In the genomic region with DNA sequence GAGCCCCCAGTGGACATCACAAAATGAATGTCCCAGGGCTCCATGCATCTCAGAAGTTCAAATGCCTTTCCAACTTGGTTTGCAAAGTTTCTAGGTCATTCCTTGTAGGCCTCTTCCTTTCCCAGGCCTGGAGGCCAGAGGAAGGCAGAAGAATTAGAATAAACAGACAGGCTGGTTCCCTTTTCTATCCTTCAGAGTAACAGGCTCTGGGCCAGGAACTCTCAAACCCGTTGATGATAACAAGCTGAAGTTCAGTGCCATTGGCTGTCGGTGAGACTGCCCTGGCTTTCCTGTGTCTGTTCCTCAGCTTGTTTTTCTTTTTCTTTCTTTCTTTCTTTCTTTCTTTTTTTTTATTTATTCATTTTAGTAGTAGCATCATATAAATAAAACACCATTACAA, we compare ENCODE assay signal across 23 mouse cellular contexts.
"Had no signal": no experiment of that assay in that cellular context is flagged by ENCODE, and none has a peak within 500 bp of the region (broad histone marks: within the 10 kb centered on the region; RNA-seq: fewer than 3 reads in every experiment).

No protein-coding gene starts in this region.

- H3K36me3 ChIP-seq: heart, embryonic 10.5 days; heart, embryonic 12.5 days; hindbrain, embryonic 13.5 days; hindbrain, embryonic 15.5 days; limb, embryonic 13.5 days; limb, embryonic 15.5 days; liver, embryonic 13.5 days had no signal

- ATAC-seq: forebrain, postnatal 0 days; hindbrain, postnatal 0 days; intestine, embryonic 16.5 days had no signal

- H3K27ac ChIP-seq: heart, embryonic 10.5 days; hindbrain, embryonic 15.5 days; hindbrain, postnatal 0 days; limb, embryonic 13.5 days; limb, embryonic 15.5 days; liver, embryonic 13.5 days had no signal

- H3K9me3 ChIP-seq: heart, embryonic 10.5 days; heart, embryonic 12.5 days; hindbrain, embryonic 13.5 days; hindbrain, embryonic 15.5 days; limb, embryonic 13.5 days; limb, embryonic 15.5 days; liver, embryonic 13.5 days had no signal

- H3K4me2 ChIP-seq: heart, embryonic 12.5 days; hindbrain, embryonic 13.5 days; hindbrain, embryonic 15.5 days; limb, embryonic 13.5 days; limb, embryonic 15.5 days; liver, embryonic 11.5 days; liver, embryonic 13.5 days had no signal

- H3K4me1 ChIP-seq: limb, embryonic 13.5 days; limb, embryonic 15.5 days; liver, embryonic 13.5 days had no signal

- H3K27me3 ChIP-seq: heart, embryonic 12.5 days; hindbrain, embryonic 15.5 days; limb, embryonic 13.5 days; limb, embryonic 15.5 days; liver, embryonic 13.5 days had no signal

- H3K9ac ChIP-seq: forebrain, postnatal 0 days; heart, embryonic 12.5 days; hindbrain, embryonic 13.5 days; hindbrain, embryonic 15.5 days; limb, embryonic 13.5 days; limb, embryonic 15.5 days; liver, embryonic 13.5 days had no signal

- H3K4me3 ChIP-seq: heart, embryonic 10.5 days; heart, embryonic 12.5 days; hindbrain, embryonic 13.5 days; hindbrain, embryonic 15.5 days; limb, embryonic 13.5 days; limb, embryonic 15.5 days; liver, embryonic 13.5 days had no signal

- DNase-seq: forebrain, postnatal 0 days; gastrocnemius, postnatal 14 days; gastrocnemius, postnatal 36 days; heart, adult 11 months; heart, postnatal 14 days; heart, postnatal 36 days; kidney, adult 11 months; kidney, adult 8-10 months; kidney, postnatal 10 days; kidney, postnatal 36 days; layer of hippocampus, adult 9-11 months; layer of hippocampus, postnatal 36 days; left cerebral cortex, postnatal 4 days; liver, embryonic 13.5 days had no signal
